Mouse (Mus musculus) forebrain, postnatal 0 days (tissue): ENCODE measurements around the gene Hoxa3. TPM values are rescaled to one million over a fixed set of nuclear protein-coding genes. Genes with fewer than 3 reads are reported as not detected.

Experiments used
- ATAC-seq: fragments of 200-750 bp; cut with Nextera tagmentation; 2 replicates; pipeline ENCODE4 v1.8.0; 2017; ENCODE audit warnings: mild to moderate bottlenecking, moderate library complexity
- DNase-seq: peaks from one replicate; pipeline ENCODE4 v3.0.0-alpha.2; 2015
- H3K27ac ChIP-seq: fragments of 300-500 bp; sonication (generic); 2 replicates; pipeline ENCODE4 v1.5.1; 2014; ENCODE audit warnings: low read depth, mild to moderate bottlenecking, antibody characterized with exemption, low read length, moderate library complexity, mixed read lengths
- H3K27me3 ChIP-seq: fragments of 300-500 bp; sonication (generic); 2 replicates; pipeline ENCODE4 v1.6.1; 2014; ENCODE audit warnings: mild to moderate bottlenecking, low read length, mixed read lengths; ENCODE audit not compliant: insufficient read depth
- H3K36me3 ChIP-seq: fragments of 300-500 bp; sonication (generic); 2 replicates; pipeline ENCODE4 v1.6.1; 2014; ENCODE audit warnings: mild to moderate bottlenecking, moderate library complexity; ENCODE audit not compliant: insufficient read depth
- H3K4me1 ChIP-seq: fragments of 300-500 bp; sonication (generic); 2 replicates; pipeline ENCODE4 v1.6.1; 2014; ENCODE audit warnings: antibody characterized with exemption; ENCODE audit not compliant: insufficient read depth
- H3K4me2 ChIP-seq: fragments of 300-500 bp; sonication (generic); 2 replicates; pipeline ENCODE4 v1.6.1; 2014; ENCODE audit warnings: low read depth, mild to moderate bottlenecking, moderate library complexity
- H3K4me3 ChIP-seq: fragments of 300-500 bp; sonication (generic); 2 replicates; pipeline ENCODE4 v1.5.1; 2014; ENCODE audit warnings: low read depth, low read length, mixed read lengths
- H3K9ac ChIP-seq: fragments of 300-500 bp; sonication (generic); 2 replicates; pipeline ENCODE4 v1.6.1; 2014; ENCODE audit warnings: mild to moderate bottlenecking
- H3K9me3 ChIP-seq: fragments of 300-500 bp; sonication (generic); 2 replicates; pipeline ENCODE4 v1.6.1; 2016; ENCODE audit warnings: low read length
- CTCF ChIP-seq: sonication (generic); IDR thresholded peaks from 2 replicates; pipeline ENCODE4 v1.5.1; 2016; ENCODE audit warnings: antibody characterized with exemption, control low read depth, low read depth
- WGBS: fragments of 180-500 bp; shearing (Covaris S2); extraction: QIAGEN DNeasy Blood & Tissue Kit; methylation state at CpG from one replicate; pipeline ENCODE4 v1.1.7; 2014; 5-methylcytosine and 5-hydroxymethylcytosine counted together
- polyA plus RNA-seq: library from polyadenylated mRNA; unstranded; fragments of >200 nt; fragmentation: Nextera tagmentation; extraction: Ambion mirVana; gene quantifications from 2 replicates; pipeline ENCODE4 v1.2.1, GENCODE M21; 2015
- total RNA-seq: library from RNA; depleted of rRNA; stranded (reverse); fragments of >200 nt; gene quantifications from 2 replicates; pipeline ENCODE4 v1.2.3, GENCODE M21; 2014

Hoxa3 gene
- total and polyA plus RNA-seq, 2 experiments from 2014 or later, result not detected

DNA sequence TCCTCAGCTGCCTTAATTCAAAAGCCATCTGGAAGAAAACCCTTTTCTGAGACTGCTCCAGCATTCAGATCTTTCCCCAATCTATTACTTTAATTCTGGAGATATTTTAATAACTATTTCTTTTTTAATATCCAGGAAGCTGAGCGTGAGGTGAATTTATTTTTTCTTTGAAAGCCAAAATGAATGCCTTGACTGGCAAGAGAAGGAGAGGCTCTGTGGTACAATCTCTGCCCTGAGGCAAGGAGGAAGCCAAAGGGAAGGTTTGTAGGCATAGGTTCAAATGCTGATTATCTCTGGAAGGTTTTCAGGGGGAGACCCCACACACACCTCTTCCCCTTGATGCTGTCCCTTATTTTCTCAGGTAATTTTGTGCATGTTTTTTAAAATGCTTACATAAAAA, 46.0 kb downstream of the Hoxa3 start:
- Histone ChIP-seq H3K4me1 (no peaks in the 10 kb centered on the region), H3K4me2 (no peak overlapping the region), H3K9ac (no peak overlapping the region), H3K4me3 (no peak overlapping the region), H3K27me3 (peaks cover 91% of the 10 kb centered on the region), H3K27ac (no peak overlapping the region), H3K36me3 (no peaks in the 10 kb centered on the region), H3K9me3 (no peaks in the 10 kb centered on the region)
- TF ChIP-seq CTCF, result no peak
- DNase-seq (peak; percentile 5), ATAC-seq (no peak)
- WGBS, result 12% methylated on average over 1 of the region's 1 CpGs

- WGBS, result 2% methylated on average over 4 of the region's 4 CpGs
- no peak overlapping the region for H3K4me2 ChIP-seq
- no peak overlapping the region for H3K4me3 ChIP-seq
- no peak overlapping the region for H3K27ac ChIP-seq
- no peaks in the 10 kb centered on the region for H3K9me3 ChIP-seq
- H3K4me1 ChIP-seq, result no peaks in the 10 kb centered on the region
- DNase-seq (peak; percentile 15), ATAC-seq (no peak)
- no peaks in the 10 kb centered on the region for H3K36me3 ChIP-seq
- no peak for TF ChIP-seq CTCF
- H3K9ac ChIP-seq, result no peak overlapping the region
- peaks cover 91% of the 10 kb centered on the region for H3K27me3 ChIP-seq
Measured at GRCm38 (mm10) chr6:52166431-52167077, 46.6 kb downstream of the Hoxa3 start.

GRCm38 (mm10) chr6:52165441-52166370, 47.4 kb downstream of the Hoxa3 start:
- H3K36me3 ChIP-seq, result no peaks in the 10 kb centered on the region
- peak; percentile 1 for DNase-seq
- no peaks in the 10 kb centered on the region for H3K4me1 ChIP-seq
- H3K27me3 ChIP-seq, result peaks cover 89% of the 10 kb centered on the region
- H3K9me3 ChIP-seq, result no peaks in the 10 kb centered on the region
- H3K4me2 ChIP-seq, result no peak overlapping the region
- no peak for TF ChIP-seq CTCF
- no peak for ATAC-seq
- no peak overlapping the region for H3K27ac ChIP-seq
- no peak overlapping the region for H3K4me3 ChIP-seq
- H3K9ac ChIP-seq, result no peak overlapping the region
- WGBS, result 1% methylated on average over 28 of the region's 28 CpGs

GRCm38 (mm10) chr6:52164626-52165440, 48.3 kb downstream of the Hoxa3 start, which contains the start of gene Hoxa2:
TSS of gene Hoxa2 (minus strand) at chr6:52164831.
- Histone ChIP-seq H3K36me3 (no peaks in the 10 kb centered on the region), H3K27ac (no peak within 1 kb of the TSS), H3K27me3 (peaks cover 88% of the 10 kb centered on the region), H3K9me3 (no peaks in the 10 kb centered on the region), H3K4me2 (no peak within 1 kb of the TSS), H3K4me3 (no peak within 1 kb of the TSS), H3K9ac (no peak within 1 kb of the TSS), H3K4me1 (no peaks in the 10 kb centered on the region)
- peak; percentile 18 for DNase-seq
- WGBS, result under 1% methylated on average over 25 of the region's 25 CpGs
- ATAC-seq, result no peak
- no peak for TF ChIP-seq CTCF

DNA sequence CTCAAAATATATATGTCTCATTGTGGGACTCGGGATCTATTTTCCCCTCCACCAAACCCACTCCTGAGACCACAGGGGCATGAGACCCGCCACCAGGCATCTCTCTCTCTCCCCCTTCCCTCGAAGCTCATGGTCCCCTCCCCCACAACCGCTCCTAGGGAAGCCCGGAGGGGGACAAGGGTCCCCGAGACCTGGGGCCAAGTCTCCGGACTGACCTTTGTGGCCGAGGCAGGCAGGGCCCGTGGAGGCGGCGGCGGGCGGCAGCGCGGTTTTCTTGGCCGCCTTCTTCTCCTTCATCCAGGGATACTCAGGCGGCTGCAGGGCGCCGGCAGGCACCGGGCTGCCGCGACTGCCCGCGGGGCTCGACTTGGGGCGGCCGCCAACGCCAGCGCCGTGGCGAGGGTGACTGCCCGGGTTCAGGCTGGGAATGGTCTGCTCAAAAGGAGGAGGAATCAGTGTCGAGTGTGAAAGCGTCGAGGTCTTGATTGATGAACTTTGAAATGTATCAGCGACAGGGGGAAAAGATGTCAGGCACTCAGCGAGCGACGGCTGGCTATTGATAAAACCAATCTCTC, 49.0 kb downstream of the Hoxa3 start:
- Histone ChIP-seq H3K9me3 (no peaks in the 10 kb centered on the region), H3K27me3 (peaks cover 90% of the 10 kb centered on the region), H3K9ac (no peak overlapping the region), H3K4me3 (no peak overlapping the region), H3K27ac (no peak overlapping the region), H3K4me2 (no peak overlapping the region), H3K4me1 (no peaks in the 10 kb centered on the region), H3K36me3 (no peaks in the 10 kb centered on the region)
- WGBS, result 5% methylated on average over 37 of the region's 39 CpGs
- no peak for DNase-seq
- TF ChIP-seq CTCF, result no peak
- ATAC-seq, result no peak

- no peaks in the 10 kb centered on the region; the same call in 1 of the 2 replicates for H3K4me1 ChIP-seq
- H3K4me3 ChIP-seq, result no peak overlapping the region
- H3K27me3 ChIP-seq, result peaks cover 91% of the 10 kb centered on the region
- TF ChIP-seq CTCF, result no peak
- WGBS, result 2% methylated on average over 17 of the region's 17 CpGs
- no peaks in the 10 kb centered on the region for H3K36me3 ChIP-seq
- no peaks in the 10 kb centered on the region for H3K9me3 ChIP-seq
- no peak overlapping the region for H3K4me2 ChIP-seq
- H3K9ac ChIP-seq, result no peak overlapping the region
- ATAC-seq, result no peak
- DNase-seq, result peak; percentile 19
- H3K27ac ChIP-seq, result no peak overlapping the region
Measured at GRCm38 (mm10) chr6:52163366-52164031, 49.6 kb downstream of the Hoxa3 start.
